Mouse (Mus musculus): ENCODE measurements around the gene Ephx3.

GRCm38 (mm10) chr17:32229256-32229655 lies 39.9 kb upstream of the Ephx3 start:
- TF ChIP-seq CTCF (IDR thresholded peaks at IDR 0.05; ENCODE audit: insufficient read depth, low read depth, low read length) (no peak), POLR2A (IDR thresholded peaks at IDR 0.05; ENCODE audit: insufficient read depth, low read depth, low read length) (no peak)
